Mouse (Mus musculus): ENCODE measurements at regions not wholly inside any gene's neighbourhood (a gene's known extent, or its start where the extent isn't known, plus 50 kb on each side); places are given as distances from the start of the nearest gene placed in this dataset.

DNA sequence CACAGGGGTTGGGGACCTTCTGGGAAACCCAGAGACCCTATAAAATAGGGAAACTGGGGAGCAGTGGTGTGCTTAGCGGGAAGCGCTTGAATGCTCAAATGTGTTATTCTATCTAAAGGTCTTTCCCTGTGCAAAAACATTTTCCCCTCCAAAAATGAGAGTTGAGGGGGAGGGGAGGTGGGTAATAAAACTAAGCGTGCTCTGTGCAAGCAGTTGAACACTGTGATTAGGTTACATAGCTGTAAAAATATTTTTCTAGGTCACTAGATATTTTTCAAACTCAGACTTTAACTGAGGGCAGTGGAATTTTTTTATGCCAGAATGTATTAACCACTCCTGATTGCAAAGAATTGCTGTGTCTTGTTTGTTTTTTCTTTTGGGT, 77.0 kb upstream of the Tbl1x start:
- DNase-seq (ENCODE audit: low spot score): no peak

DNA sequence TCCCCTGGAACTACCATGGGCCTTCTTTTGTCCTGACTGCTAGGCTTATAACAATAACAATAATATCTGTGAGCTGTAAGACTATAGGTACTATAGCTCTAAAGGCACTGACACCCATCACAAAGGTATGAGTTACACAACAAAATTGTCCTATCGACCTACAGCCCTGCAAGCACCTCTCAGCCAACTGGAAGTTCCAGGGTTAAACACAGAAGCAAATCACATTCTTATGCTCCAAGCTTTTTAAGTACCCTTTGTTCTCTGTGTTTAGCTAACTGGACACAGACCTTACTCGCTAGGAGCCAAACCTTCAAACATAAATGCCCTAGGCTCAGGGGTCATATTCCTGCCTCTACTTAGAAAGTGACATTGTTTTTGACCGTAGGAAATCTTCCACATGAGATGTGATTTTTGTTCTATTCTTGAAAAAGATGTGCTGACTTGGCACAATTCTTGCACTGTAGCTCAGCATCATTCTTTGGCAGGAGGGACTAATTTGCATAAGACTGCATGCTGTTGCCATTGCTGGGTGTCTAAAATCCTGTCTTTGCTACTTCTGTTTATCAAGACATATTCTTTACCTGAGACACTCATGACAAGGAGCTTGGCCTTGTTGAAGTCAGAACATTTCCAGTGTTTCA, 66.8 kb upstream of the Tbl1x start:
- no peak for DNase-seq (ENCODE audit: low spot score)

DNA sequence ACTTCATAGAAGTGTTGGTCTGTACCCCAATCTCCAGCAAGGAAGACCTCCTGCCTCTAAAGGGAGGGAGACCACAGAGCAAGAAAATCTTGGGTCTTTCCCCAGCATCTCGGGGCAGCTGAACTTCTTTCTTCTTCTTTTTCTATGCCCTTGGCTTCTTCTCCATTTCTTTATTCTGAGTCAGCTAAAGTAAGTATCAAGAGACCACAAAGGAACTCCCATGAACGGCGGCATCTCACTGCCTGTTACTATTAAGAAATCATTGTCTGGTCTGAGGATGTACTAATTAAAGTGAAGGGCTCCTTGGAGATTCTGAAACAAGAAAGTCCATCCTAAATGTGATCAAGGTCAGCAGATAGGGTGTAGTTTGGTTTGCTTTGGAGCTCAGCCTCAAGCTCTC, 64.1 kb upstream of the Tbl1x start:
- DNase-seq (ENCODE audit: low spot score): no peak

DNA sequence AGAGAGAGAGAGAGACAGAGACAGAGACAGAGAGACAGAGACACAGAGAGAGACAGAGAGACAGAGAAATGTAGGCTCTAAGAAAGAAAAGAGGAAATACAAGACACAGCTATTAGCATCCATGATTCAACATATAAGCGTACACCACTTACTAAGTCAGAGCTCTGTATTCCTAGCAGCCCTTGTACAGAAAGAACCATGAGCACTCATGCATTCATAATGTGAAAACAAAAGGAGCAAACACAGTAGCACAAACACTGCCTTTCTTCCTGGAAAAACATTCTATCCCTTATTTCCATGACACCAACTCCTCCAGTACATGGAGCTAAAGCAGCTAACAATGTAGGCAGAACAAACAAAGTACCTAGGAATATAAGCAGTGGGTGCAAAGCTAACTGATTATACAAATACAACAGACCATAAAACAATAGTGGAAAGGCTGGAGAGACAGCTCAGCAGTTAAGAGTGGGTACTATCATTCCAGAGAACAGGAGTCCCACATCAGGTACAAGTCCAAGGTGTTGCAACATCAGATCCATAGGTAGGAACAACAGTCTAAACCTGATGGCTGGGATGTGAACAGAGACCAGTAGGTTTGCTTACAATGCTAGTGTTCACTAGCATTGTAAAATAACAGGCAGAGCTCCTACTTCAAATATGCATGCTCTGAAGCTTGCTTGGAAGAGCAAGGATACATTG, 58.7 kb upstream of the Tbl1x start:
- DNase-seq (ENCODE audit: low spot score): no peak
